Mouse (Mus musculus): ENCODE results near the gene Neu1.

GRCm38 (mm10) chr17:34917188-34917587 lies 13.9 kb upstream of the Neu1 start:
- no peak for TF ChIP-seq BHLHE40 (IDR thresholded peaks at IDR 0.05; ENCODE audit: low read depth, low read length)
- no peak for TF ChIP-seq UBTF (IDR thresholded peaks at IDR 0.05; ENCODE audit: low read depth, low read length)
- no peak for TF ChIP-seq SIN3A (IDR thresholded peaks at IDR 0.05; ENCODE audit: low read length)
- TF ChIP-seq POLR2A (IDR thresholded peaks at IDR 0.05; ENCODE audit: low read depth, low read length) = no peak
- TF ChIP-seq CTCF (conservative IDR thresholded peaks at IDR 0.05 in 1 of 2, IDR thresholded peaks at IDR 0.05 in 1 of 2; ENCODE audit: low read depth in 2 of 2, low read length in 2 of 2) = no peak
- TF ChIP-seq GABPA (IDR thresholded peaks at IDR 0.05; ENCODE audit: insufficient replicate concordance, low read depth, low read length) = no peak
- no peak for TF ChIP-seq MYC (IDR thresholded peaks at IDR 0.05; ENCODE audit: low read depth, low read length)
- TF ChIP-seq CHD1 (IDR thresholded peaks at IDR 0.05; ENCODE audit: low read depth, low read length) = no peak
- no peak for TF ChIP-seq MAX (IDR thresholded peaks at IDR 0.05; ENCODE audit: low read length)

All from CH12.LX (cell line).